Mouse (Mus musculus) urinary bladder, adult 18-20 months (tissue): ENCODE data around the gene Kdelr1.
A peak's percentile ranks its signal among the peaks of the same experiment; 100 is the strongest.

Experiments
- DNase-seq, 2 experiments: peaks; one replicate each; pipeline ENCODE4 v3.0.0; 2022; ENCODE audit warnings: low spot score in 2 of 2, mixed read lengths in 2 of 2

Gene Kdelr1

GRCm38 (mm10) chr7:45917004-45917704 is 44.6 kb downstream of the Kdelr1 start:
- no peak for DNase-seq

GRCm38 (mm10) chr7:45917926-45918325 is 45.4 kb downstream of the Kdelr1 start:
- no peak for DNase-seq

- no peak for DNase-seq
Measured at GRCm38 (mm10) chr7:45919083-45919671, 46.6 kb downstream of the Kdelr1 start.

- DNase-seq: no peak
Measured at GRCm38 (mm10) chr7:45919761-45920160, 47.2 kb downstream of the Kdelr1 start.

GRCm38 (mm10) chr7:45920583-45921241 is 48.1 kb downstream of the Kdelr1 start:
- peak in 1 of 2 experiments; percentile 44 for DNase-seq

- DNase-seq: peak in 1 of 2 experiments; percentile 51
Measured at GRCm38 (mm10) chr7:45921242-45921621, 48.7 kb downstream of the Kdelr1 start, which contains the start of gene Emp3. Gene Emp3 (minus strand): TSS chr7:45921404.

GRCm38 (mm10) chr7:45921950-45922600 is 49.5 kb downstream of the Kdelr1 start:
- no peak for DNase-seq

GRCm38 (mm10) chr7:45922928-45923761 is 50.6 kb downstream of the Kdelr1 start:
- peak; percentile 81 to 95 for DNase-seq

- DNase-seq: peak; percentile 53 to 67
Measured at GRCm38 (mm10) chr7:45923762-45924428, 51.3 kb downstream of the Kdelr1 start, which contains the start of gene Ccdc114. Gene Ccdc114 (plus strand): TSS chr7:45924072.

GRCm38 (mm10) chr7:45924429-45924816 is 51.9 kb downstream of the Kdelr1 start:
- DNase-seq: no peak

- no peak for DNase-seq
Measured at GRCm38 (mm10) chr7:45928626-45929295, 56.2 kb downstream of the Kdelr1 start.

GRCm38 (mm10) chr7:45929688-45930087 is 57.1 kb downstream of the Kdelr1 start:
- no peak for DNase-seq
